9 mouse cellular contexts compared by ENCODE assay signal in the genomic region with DNA sequence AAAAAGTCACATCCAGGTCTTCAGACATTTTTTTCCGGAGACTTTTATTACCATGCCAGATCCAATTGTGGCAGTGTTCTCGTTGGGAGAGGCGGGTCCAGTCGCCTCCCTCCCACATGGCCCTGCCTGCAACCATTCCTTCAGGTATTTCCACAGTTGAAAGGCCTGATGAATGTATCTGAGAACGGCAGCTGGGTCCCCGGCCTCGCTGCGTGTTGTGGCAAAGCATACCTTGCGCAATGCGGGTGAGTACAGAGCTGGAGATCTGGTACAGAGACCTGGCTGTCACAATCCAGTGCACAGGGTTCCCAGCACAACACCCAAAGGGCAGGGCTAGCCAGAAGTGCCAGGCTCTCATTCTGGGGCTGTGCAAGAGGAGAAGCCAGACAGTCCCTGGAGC.
DNase-seq lines count a peak whose midpoint lies in the region; ATAC-seq and TF ChIP-seq lines count a peak whose summit lies in the region.
"Had no signal": no experiment of that assay in that cellular context is flagged by ENCODE, and none has a peak within 500 bp of the region (broad histone marks: within the 10 kb centered on the region; RNA-seq: fewer than 3 reads in every experiment).

No protein-coding gene starts in this region.

- TF ChIP-seq POLR2A in bone marrow, adult 2 months (IDR thresholded peaks at IDR 0.05; ENCODE audit: borderline replicate concordance, control insufficient read depth, low read depth, low read length) = no peak

- no peak for DNase-seq in MN1 (ENCODE audit: low spot score)
- no peak for DNase-seq in hindbrain, postnatal 0 days (ENCODE audit: low spot score)
- DNase-seq: cerebellum, postnatal 10 days had no signal

- no peaks in the 10 kb centered on the region for H3K27me3 ChIP-seq in intestine, postnatal 0 days (replicated peaks; ENCODE audit: control insufficient read depth, insufficient read depth, low read length)
- no peaks in the 10 kb centered on the region for H3K27me3 ChIP-seq in liver, embryonic 12.5 days (replicated peaks)
- no peaks in the 10 kb centered on the region for H3K27me3 ChIP-seq in stomach, embryonic 15.5 days (replicated peaks)
- H3K27me3 ChIP-seq in midbrain, embryonic 15.5 days (replicated peaks) = no peaks in the 10 kb centered on the region
- no peaks in the 10 kb centered on the region for H3K27me3 ChIP-seq in hindbrain, postnatal 0 days (ENCODE audit: insufficient read depth, low read length)
- H3K27me3 ChIP-seq: hindbrain, embryonic 15.5 days had no signal

- TF ChIP-seq CTCF in bone marrow, adult 2 months (IDR thresholded peaks at IDR 0.05; ENCODE audit: control insufficient read depth, insufficient read depth, low read length) = no peak
- no peak for TF ChIP-seq CTCF in intestine, postnatal 0 days (IDR thresholded peaks at IDR 0.05; ENCODE audit: low read depth)
- TF ChIP-seq CTCF in hindbrain, postnatal 0 days (IDR thresholded peaks at IDR 0.05; ENCODE audit: low read depth) = no peak

- H3K9me3 ChIP-seq in intestine, postnatal 0 days (ENCODE audit: control insufficient read depth) = no peaks in the 10 kb centered on the region
- no peaks in the 10 kb centered on the region for H3K9me3 ChIP-seq in liver, embryonic 12.5 days (replicated peaks)
- H3K9me3 ChIP-seq in stomach, embryonic 15.5 days = no peaks in the 10 kb centered on the region
- no peaks in the 10 kb centered on the region for H3K9me3 ChIP-seq in midbrain, embryonic 15.5 days
- H3K9me3 ChIP-seq in hindbrain, postnatal 0 days (ENCODE audit: low read length) = no peaks in the 10 kb centered on the region
- H3K9me3 ChIP-seq: hindbrain, embryonic 15.5 days had no signal

- H3K4me2 ChIP-seq in intestine, postnatal 0 days (replicated peaks; ENCODE audit: low read depth) = no peak overlapping the region
- H3K4me2 ChIP-seq in liver, embryonic 12.5 days = no peak overlapping the region
- 0 out of 2 replicates have a peak overlapping the region, but pooled peaks have one; percentile 21 for H3K4me2 ChIP-seq in stomach, embryonic 15.5 days
- H3K4me2 ChIP-seq in midbrain, embryonic 15.5 days = no peak overlapping the region
- no peak overlapping the region for H3K4me2 ChIP-seq in hindbrain, postnatal 0 days (ENCODE audit: low read depth, low read length)
- H3K4me2 ChIP-seq: hindbrain, embryonic 15.5 days had no signal

- H3K36me3 ChIP-seq in intestine, postnatal 0 days (ENCODE audit: control insufficient read depth, insufficient read depth) = peaks cover 18% of the 10 kb centered on the region
- no peaks in the 10 kb centered on the region; the same call in 1 of the 2 replicates for H3K36me3 ChIP-seq in liver, embryonic 12.5 days
- H3K36me3 ChIP-seq in stomach, embryonic 15.5 days = no peaks in the 10 kb centered on the region
- H3K36me3 ChIP-seq in midbrain, embryonic 15.5 days (replicated peaks) = no peaks in the 10 kb centered on the region
- no peaks in the 10 kb centered on the region for H3K36me3 ChIP-seq in hindbrain, postnatal 0 days (ENCODE audit: insufficient read depth, low read length)
- H3K36me3 ChIP-seq: hindbrain, embryonic 15.5 days had no signal

- peaks cover 1% of the 10 kb centered on the region; the same call in 1 of the 2 replicates for H3K4me1 ChIP-seq in bone marrow, adult 2 months (ENCODE audit: control insufficient read depth, insufficient read depth, low read length)
- no peaks in the 10 kb centered on the region for H3K4me1 ChIP-seq in intestine, postnatal 0 days (replicated peaks; ENCODE audit: control insufficient read depth, insufficient read depth, low read length)
- no peaks in the 10 kb centered on the region for H3K4me1 ChIP-seq in liver, embryonic 12.5 days
- H3K4me1 ChIP-seq in stomach, embryonic 15.5 days = peaks cover 6% of the 10 kb centered on the region; the same call in 1 of the 2 replicates
- H3K4me1 ChIP-seq in midbrain, embryonic 15.5 days = 0 out of 2 replicates have a peak, but pooled peaks cover 3% of the 10 kb centered on the region
- peaks cover 5% of the 10 kb centered on the region; the same call in 1 of the 2 replicates for H3K4me1 ChIP-seq in hindbrain, postnatal 0 days (ENCODE audit: insufficient read depth, low read length)
- H3K4me1 ChIP-seq: hindbrain, embryonic 15.5 days had no signal

- peak; percentile 64 for ATAC-seq in intestine, postnatal 0 days
- ATAC-seq in liver, embryonic 12.5 days = peak; percentile 35; the same call in 1 of the 2 replicates
- ATAC-seq in stomach, embryonic 15.5 days (ENCODE audit: insufficient read depth, low FRiP score, low read depth) = peak; percentile 29; the same call in 1 of the 2 replicates
- no peak for ATAC-seq in midbrain, embryonic 15.5 days (replicated peaks)
- ATAC-seq in hindbrain, postnatal 0 days = no peak

- H3K9ac ChIP-seq in intestine, postnatal 0 days (ENCODE audit: low read depth, low read length) = no peak overlapping the region
- H3K9ac ChIP-seq in liver, embryonic 12.5 days = no peak overlapping the region
- no peak overlapping the region for H3K9ac ChIP-seq in stomach, embryonic 15.5 days
- no peak overlapping the region for H3K9ac ChIP-seq in midbrain, embryonic 15.5 days
- H3K9ac ChIP-seq in hindbrain, postnatal 0 days (replicated peaks; ENCODE audit: low read length) = no peak overlapping the region
- H3K9ac ChIP-seq: hindbrain, embryonic 15.5 days had no signal

- WGBS in bone marrow, adult 2 months = 52% methylated on average over 10 of the region's 10 CpGs
- WGBS in intestine, postnatal 0 days = 49% methylated on average over 10 of the region's 10 CpGs
- 58% methylated on average over 10 of the region's 10 CpGs for WGBS in liver, embryonic 12.5 days (ENCODE audit: insufficient replicate concordance)
- 72% methylated on average over 10 of the region's 10 CpGs for WGBS in stomach, embryonic 15.5 days
- WGBS in midbrain, embryonic 15.5 days = 87% methylated on average over 10 of the region's 10 CpGs
- WGBS in hindbrain, postnatal 0 days = 82% methylated on average over 10 of the region's 10 CpGs

- 0 out of 2 replicates have a peak overlapping the region, but pooled peaks have one; percentile 20 for H3K27ac ChIP-seq in bone marrow, adult 2 months (ENCODE audit: control insufficient read depth, insufficient read depth, low read depth, low read length, poor library complexity)
- H3K27ac ChIP-seq in intestine, postnatal 0 days (ENCODE audit: low read depth, low read length) = no peak overlapping the region; the same call in 1 of the 2 replicates
- no peak overlapping the region for H3K27ac ChIP-seq in liver, embryonic 12.5 days
- peak overlapping the region; percentile 80 for H3K27ac ChIP-seq in stomach, embryonic 15.5 days
- no peak overlapping the region for H3K27ac ChIP-seq in midbrain, embryonic 15.5 days
- H3K27ac ChIP-seq in hindbrain, postnatal 0 days = no peak overlapping the region
- H3K27ac ChIP-seq: hindbrain, embryonic 15.5 days had no signal

- no peak overlapping the region for H3K4me3 ChIP-seq in bone marrow, adult 2 months (replicated peaks; ENCODE audit: control insufficient read depth, low read depth, low read length)
- H3K4me3 ChIP-seq in intestine, postnatal 0 days (ENCODE audit: low read depth, low read length) = no peak overlapping the region
- no peak overlapping the region for H3K4me3 ChIP-seq in liver, embryonic 12.5 days
- 0 out of 2 replicates have a peak overlapping the region, but pooled peaks have one; percentile 8 for H3K4me3 ChIP-seq in stomach, embryonic 15.5 days (replicated peaks)
- no peak overlapping the region for H3K4me3 ChIP-seq in midbrain, embryonic 15.5 days
- no peak overlapping the region for H3K4me3 ChIP-seq in hindbrain, postnatal 0 days (ENCODE audit: low read length)
- H3K4me3 ChIP-seq: hindbrain, embryonic 15.5 days had no signal

Comparison
In these comparisons a context has a peak if more than half of its experiments do, and no peak if none do; other contexts are left out.
1. H3K27ac ChIP-seq: peak in bone marrow, adult 2 months (single experiment) and stomach, embryonic 15.5 days (single experiment); none in intestine, postnatal 0 days (single experiment), liver, embryonic 12.5 days (single experiment), midbrain, embryonic 15.5 days (single experiment) and hindbrain, postnatal 0 days (single experiment).
2. ATAC-seq: peak in intestine, postnatal 0 days (single experiment), liver, embryonic 12.5 days (single experiment) and stomach, embryonic 15.5 days (single experiment); none in midbrain, embryonic 15.5 days (single experiment) and hindbrain, postnatal 0 days (single experiment).